Mouse (Mus musculus): Measurements from ENCODE around the gene Map3k12.

Map3k12 gene
- long read RNA-seq, experiment 1, full-length matches to known transcripts: 2 of 9 reads
- long read RNA-seq, experiment 1, partial matches to known transcripts: 2 of 9 reads
- long read RNA-seq, experiment 1, other reads (novel, unspliced or antisense): 5 of 9 reads
- long read RNA-seq, experiment 2, partial matches to known transcripts: 2 of 7 reads
- long read RNA-seq, experiment 2, other reads (novel, unspliced or antisense): 5 of 7 reads

DNA sequence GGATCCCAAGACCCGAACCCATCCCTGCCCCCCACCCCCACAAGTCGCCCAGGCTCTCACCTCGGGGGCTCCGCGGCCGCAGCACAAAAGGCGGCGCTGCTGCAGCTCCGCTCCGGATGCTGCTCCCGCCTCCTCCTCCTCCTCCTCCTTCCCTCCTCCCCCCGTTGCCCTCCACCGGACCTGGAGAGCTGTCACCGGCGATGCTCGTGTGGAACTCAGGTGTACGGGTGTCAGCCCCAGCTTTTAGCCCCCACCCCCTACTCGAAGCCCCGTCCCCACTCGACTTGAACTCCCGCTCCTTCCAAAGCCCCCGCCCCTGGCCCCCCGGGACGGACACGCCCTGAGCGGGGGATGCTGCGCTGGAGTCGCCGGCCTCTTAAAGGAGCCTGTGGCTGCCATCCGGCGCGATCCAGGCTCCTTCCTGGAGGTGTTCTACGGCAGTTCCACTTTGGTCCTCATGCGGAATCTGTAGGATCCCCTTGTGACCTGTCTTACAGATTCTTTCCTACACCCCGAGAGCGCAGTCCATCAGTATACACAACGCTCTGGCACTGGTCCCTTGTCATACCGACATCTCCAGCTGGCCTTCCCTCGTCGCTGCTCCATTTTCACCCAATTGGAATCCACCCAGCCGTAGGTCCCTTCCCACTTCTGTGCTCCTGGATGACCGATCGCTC, at the start of gene Map3k12:
Map3k12 (minus strand) TSS at position 337 of the 677 bp plus-strand sequence.
- intact Hi-C loops (cut with DNase I): loop anchor here (5.0 kb wide), 1 partner anchor 45 kb away; the partner anchor contains the start of gene Pcbp2

DNA sequence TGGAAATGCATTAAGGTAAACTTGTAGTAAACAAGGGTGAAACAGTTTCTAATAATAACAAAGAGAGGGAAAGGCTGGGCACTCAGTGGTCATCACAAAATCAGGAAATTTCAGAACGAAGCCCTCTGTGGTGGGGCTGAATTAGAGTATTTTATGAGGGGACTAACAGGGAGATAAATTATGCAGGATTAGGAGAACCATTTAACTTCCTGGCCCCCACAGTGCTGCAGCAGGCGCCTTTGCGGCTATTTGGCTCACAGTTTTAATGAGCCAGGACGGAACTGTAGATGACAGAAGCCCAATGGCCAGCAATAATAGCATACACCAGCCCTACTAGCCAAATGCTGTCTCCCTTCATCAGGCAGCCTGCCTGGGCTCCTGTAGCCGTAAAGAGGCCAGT, 46.8 kb upstream of the Map3k12 start:
- intact Hi-C loops (cut with DNase I): no loop called here

DNA sequence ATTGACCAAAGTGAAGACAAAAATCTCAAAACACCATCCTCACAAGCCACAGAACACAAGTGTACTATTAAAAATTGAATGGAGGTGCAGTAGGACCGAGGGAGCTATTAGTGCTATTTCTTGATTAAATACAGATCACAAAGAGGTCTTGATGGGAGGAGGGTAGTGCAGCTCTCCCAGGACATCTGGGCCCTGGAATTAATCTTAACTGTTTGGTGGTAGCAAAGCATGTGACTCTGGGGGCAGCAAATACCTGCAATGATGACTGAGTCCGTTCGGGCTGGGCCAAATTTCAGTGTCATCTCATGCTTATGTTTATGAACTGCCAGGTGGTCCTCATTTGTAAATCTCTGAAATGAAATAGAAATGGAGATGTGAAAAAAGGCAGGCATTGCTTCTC, 46.2 kb upstream of the Map3k12 start:
- intact Hi-C loops (cut with DNase I): no loop called here

DNA sequence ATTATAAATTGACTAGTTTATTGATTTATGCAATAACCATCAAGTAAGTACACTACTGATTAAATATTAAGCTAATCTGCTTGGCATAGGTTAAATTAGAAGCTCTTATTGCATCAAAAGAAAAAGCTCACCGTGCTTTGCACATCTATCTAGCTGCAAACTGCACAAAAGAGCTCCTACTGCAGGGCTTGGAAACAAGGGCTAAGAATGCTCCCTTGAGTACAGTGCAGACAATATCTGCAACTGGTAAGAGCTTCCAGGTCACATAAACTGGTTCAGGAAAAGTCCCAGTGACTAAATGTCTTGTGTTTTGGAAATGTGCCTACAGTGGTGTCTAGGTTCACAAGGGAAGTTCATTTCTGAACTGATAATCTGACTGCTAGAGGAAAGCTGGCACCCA, 45.6 kb upstream of the Map3k12 start:
- intact Hi-C loops (cut with DNase I): no loop called here

DNA sequence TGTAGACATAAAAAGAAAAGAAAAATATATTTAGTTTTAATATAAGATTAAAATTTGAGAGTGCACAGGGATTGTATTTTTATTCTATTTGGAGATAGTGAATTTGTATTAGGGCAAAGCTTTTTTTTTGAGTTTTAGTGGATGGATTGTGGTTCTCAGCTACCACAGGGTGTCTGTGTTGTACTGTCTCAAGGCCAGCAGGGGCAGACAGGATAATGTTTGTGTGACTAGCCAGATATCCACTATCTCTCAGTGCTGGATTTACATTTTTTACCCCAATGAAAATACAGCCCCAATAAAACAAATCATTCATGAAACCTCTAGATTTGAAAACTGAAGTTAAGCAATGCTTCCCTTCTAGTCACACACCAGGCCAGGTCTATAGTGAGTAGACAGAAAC, 40.7 kb upstream of the Map3k12 start:
- intact Hi-C loops (cut with DNase I): loop anchor here (10.0 kb wide), 1 partner anchor 107 kb away; no protein-coding TSS in a partner anchor

DNA sequence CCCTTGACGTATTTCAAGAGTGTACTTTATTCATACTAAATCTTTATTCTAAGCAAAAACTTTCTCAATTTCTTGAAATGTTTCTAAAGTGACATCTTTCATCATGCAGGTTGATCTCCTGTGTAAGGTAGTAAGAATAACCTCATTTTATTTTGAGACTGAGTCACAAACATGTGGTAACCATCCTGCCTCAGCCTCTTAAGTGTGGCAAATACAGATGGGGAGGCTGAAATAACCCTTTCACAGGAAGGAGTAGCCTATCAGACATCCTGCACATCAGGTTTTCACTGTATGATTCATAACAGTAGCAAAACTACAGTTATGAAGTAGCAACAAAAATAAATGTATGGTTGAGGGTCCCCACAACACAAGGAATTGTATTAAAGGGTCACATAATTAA, 38.7 kb upstream of the Map3k12 start:
- intact Hi-C loops (cut with DNase I): loop anchor here (10.0 kb wide), 1 partner anchor 109 kb away; no protein-coding TSS in a partner anchor

DNA sequence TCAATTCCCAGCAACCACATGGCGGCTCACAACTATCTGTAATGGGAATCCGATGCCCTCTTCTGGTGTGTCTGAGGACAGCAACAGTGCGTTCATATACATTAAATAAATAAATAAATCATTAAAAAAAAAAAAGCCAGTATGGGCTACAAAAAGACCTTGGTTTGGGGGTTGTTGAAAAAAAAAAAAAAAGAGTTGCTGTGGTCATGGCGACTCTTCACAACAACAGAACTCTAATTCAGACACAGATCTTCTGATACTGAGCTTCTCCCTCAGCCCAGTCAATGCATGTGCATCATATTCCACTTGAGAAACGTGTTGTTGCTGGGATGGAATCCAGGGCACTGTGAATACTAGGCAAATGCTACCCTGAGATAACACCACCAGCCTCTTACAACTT, 35.7 kb upstream of the Map3k12 start:
- intact Hi-C loops (cut with DNase I): loop anchor here (10.0 kb wide), 1 partner anchor 112 kb away; no protein-coding TSS in a partner anchor

DNA sequence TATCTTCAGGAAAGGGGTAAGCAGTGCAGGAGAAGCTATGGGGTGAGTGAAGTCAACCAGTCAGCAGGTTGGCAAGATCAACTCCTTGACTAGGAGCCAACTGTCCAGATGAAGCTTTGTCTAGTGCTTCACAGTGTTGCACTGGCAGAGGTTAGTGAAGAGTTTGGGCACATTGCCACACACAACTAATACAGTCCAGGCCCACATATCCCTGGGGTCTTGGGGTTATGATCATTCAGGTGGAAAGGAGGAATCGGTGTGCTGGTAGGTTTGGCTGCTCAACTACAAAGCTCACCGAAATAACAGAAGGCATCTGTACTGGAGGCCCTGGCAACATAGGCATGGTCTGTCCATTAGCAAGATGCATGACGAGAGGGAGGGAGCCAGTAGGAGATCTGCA, 30.6 kb upstream of the Map3k12 start:
- intact Hi-C loops (cut with DNase I): no loop called here

DNA sequence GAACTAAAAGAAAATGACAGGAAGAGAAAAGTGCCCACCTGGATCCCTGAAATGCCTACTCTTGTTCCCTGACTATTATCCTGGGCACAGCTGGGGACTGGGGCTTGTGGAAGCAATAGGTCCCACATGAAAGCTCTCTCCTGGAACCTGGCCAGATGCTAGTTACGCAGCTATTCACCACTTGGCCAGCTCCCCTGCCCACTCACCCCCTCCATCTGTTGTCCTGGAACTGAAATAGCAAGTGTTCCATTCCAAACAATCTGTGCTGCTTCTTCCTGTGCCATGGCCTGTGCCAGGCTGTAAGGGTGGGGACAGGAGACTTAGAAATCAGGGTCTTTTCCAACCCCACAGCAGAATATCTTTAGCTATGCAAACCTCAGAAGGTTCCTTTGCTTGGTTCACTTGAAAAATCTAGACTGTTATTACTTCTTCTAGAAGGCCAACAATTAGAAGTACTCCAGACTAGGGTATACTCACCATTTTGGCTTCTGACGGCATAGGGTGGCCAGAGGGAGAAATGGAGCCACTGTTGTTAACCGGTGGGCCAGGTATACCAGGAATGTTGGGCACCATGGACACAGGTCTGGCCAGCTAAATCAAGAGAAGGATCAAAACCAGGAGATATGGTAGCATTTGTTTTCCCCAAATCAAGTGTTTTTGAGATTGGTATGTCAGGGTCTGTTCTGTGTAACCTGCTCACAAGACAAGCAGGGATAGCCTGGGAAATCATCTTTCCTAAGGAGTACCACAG, 30.0 kb upstream of the Map3k12 start:
- intact Hi-C loops (cut with DNase I): no loop called here

DNA sequence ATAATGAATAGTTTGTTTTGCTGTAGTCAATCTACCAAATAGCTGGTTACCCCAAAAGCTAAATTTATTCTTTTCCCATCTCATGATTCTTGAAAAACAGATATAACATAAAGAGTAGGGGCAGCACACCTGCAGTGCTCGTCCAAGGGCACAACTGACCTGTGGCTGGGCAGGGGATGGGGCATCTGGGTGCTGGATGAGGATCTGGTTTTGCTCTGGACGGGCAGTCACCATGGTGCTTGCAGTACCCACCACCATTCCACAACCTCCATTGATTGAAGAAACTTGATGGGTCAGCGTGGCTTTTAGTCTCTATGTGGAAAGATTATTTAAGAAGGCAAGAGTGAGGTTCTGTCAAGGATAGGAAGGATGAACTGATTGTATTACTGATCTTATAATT, 29.4 kb upstream of the Map3k12 start:
- intact Hi-C loops (cut with DNase I): no loop called here

DNA sequence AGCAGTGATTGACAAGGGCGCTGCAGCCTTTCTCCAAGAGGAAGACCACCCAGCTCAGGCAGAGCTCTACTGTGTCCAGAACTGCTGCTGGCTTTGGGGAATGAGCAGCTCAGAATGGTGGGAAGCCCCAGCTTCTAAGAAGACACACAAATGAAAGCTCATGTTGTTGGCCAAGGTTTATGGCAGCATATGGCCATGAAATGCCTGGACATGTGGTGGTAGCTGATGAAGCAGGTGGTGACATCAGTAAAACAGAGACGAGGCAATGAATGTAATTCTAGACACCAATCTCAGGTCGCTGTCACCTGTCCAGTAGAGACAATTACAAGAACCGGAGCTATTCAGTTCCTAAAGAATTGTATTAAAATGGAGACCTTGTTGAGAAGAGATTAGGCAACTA, 27.9 kb upstream of the Map3k12 start:
- intact Hi-C loops (cut with DNase I): no loop called here

DNA sequence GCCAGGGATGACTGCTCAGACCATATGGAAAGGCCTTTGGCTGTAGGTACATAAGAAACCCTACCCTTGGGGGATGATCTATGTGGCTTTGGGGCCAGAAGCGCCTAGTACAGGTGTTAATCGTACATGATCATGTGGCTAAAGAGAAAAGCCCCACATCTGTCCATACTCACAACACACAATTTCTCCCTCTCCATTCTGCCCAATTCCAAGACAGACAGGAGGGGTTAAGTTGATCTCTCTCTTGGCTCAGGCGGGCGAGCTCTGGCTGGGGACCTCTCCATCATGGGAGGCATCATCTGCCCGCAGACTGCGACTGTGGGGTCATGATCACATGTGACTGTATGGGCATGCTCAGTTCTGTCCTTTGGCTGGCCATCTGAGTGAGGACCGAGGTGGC, 17.1 kb upstream of the Map3k12 start:
- intact Hi-C loops (cut with DNase I): no loop called here

DNA sequence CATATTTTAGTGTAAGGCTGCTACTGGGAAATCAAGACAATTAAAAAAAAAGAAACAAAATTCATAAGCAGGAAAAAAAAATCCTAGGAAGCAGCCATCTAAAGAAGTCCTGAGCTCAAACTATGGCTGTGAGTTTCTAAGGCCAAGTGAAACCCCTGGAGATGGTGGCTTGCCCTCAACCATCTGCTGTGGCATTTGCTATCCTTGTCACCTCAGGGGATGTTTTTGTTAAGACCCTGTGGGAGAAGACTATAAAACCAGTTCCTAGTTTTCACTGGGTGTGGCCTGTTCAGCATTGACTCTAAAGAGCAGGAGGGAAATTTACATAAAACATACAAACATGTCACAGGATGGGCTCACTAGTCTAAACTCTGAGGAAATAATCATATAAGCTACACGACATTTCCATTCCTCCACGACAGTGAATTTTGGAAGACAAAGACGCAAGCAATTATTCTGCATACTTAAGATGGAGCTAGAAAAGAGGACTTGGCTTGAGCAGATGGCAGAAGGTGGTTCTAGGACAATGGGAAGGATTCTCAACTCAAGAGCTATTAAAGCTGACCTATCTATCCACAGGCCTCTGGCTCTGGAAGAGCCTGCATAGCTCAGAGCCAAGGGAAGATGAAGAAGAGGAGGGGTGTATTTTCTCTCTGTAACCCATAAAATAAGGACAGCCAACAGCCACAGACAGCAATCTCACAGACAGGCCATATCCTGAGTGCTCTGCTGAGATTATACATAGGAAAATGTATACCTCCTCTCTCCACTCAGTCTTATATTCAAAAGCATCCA, 15.4 kb upstream of the Map3k12 start:
- intact Hi-C loops (cut with DNase I): no loop called here

DNA sequence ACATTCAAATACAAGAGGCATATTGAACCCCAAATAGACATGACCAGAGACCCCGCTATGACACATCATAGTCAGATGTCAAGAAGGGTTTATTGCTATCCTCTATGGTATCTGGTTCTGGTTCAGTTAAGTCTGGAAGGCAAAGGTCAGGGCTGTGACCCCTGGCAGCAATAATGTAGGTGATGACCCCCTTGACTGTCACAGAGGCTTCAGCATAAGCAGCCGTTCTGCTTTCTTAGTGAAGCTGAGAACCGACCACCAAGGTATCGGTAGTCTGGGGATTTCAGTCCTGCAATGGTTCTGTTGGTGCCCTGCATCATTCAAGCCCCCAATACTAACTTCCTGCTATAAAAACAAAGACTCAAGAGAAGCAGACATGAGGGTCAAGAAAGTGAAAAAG, 14.7 kb upstream of the Map3k12 start:
- intact Hi-C loops (cut with DNase I): no loop called here

DNA sequence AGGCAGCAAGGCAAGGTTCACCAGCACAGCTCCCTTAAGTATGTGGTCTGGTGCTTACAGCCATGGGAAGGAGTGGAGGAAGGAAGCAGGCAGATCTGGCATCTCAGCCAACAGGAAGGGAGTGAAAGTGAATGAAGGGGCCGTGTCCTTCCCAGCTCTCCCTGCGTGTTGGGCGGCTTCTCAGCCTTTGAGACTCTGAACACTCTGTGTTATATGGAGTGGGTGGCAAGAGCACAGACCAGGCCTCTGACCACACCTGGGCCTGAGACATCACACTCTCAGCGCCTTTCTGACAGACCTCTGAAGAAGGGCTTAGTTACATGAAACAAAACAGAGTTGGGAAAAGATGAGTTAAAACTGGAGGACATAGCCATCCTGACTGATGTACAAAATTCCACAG, 13.7 kb upstream of the Map3k12 start:
- intact Hi-C loops (cut with DNase I): no loop called here

DNA sequence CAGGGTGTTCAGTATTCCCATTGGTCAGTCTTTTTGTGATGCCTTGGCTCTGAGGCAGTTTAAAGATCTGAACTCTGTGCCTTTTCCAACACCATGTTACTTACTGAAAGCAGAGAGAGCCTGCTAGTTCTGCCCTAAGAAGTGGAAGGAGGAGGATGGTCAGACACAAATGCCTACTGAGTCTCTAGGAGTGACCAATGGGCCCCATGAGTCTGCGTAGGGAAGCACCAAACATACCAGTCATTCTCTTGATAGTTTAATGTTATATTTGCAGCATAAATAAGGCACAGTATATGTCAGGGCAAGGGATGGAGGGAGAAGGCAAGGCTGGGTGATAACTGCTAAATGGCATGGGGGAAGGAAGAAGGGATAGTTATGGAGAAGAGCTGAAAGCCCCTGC, 11.5 kb upstream of the Map3k12 start:
- intact Hi-C loops (cut with DNase I): loop anchor here (5.0 kb wide), 1 partner anchor 66 kb away; no protein-coding TSS in a partner anchor

DNA sequence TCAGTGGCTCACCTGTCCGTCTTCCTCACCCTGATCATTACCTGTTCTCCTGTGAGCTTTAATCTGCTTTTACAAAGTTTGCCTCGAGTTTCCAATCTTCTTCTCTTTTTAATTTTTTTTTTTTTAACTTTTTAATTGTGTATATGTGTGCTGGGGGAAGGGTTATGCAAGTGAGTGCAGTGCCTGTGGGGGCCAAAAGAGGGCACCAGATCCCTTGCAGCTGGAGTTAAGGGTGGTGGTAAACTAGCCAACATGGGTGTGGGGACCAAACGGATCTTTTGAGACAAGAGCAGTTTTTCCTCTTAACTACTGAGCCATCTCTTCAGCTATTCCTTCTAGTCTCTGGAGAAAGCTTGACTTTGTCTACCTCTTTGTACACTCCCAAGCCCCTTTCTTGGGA, 11.1 kb upstream of the Map3k12 start:
- intact Hi-C loops (cut with DNase I): loop anchor here (5.0 kb wide), 1 partner anchor 66 kb away; no protein-coding TSS in a partner anchor

DNA sequence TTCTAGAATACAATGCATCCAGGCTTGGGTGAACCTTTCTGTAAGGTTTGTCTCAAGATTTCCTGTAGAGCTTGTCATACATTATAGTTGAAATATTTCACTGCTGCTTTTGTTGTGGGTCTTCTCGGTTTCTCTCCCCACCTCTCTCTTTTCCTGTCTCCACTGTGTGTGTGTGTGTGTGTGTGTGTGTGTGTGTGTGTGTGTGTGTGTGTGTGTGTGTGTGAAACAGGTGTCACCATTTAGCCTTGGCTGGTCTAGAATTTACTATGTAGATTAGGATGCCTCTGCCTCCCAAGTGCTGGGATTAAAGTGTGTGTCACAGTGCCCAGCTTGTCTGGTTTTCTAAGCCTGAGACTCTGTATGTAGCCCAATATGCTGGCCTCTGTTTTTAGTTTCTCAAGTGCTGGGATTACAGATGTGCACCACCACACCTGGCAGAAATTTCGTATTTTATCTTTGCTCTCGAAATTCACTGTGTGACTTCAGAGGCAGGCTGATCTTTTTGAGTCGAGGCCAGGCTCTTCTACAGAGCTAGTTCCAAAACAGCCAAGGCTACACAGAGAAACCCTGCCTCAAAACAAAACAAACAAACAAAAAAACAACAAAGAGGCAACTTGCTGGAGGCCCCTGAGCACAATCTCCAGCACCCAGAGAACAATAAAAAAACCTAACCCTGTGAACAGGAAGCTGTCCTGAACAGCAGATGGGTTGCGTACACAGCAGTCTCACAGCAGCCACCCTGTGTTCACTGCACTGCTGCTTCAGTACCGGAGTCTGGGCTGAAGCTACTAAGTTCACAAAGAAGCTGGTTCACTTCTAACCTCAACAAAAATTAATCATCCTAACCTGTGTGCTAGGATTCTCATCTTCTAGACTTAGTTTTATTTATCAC, 9.5 kb upstream of the Map3k12 start:
- intact Hi-C loops (cut with DNase I): loop anchor here (5.0 kb wide), 1 partner anchor 64 kb away; no protein-coding TSS in a partner anchor

DNA sequence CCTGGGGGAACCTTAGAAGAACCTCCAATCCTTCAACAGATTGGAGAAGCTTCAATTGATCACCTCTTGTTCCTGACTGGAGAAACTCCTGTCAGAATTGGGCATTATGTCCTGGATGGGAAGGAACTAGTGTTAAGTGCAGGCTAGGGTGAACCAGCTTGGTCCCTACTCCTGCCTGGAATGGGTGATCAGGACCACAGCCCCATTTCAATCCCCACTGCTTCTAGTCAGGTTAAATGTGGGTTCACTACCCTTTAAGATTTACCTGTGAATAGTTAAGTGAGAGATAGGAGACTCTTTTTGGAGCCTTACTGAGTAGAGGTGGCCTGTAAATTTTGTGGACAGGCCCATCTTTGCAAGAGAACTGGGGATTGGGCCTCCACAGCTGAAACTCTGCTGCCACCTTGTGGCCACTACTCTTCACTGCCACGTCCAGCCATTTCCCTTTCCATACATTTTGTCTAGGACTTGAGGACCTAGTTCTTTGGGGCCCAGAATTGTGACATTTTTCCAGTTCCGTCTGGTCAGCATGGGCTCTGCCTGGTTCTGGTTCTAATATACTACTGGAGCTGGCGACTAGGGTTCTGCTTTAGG, 8.1 kb upstream of the Map3k12 start, which contains the start of gene Npff:
Npff (minus strand) TSS at position 51 of the 594 bp plus-strand sequence.
- intact Hi-C loops (cut with DNase I): loop anchor here (5.0 kb wide), 1 partner anchor 63 kb away; no protein-coding TSS in a partner anchor

DNA sequence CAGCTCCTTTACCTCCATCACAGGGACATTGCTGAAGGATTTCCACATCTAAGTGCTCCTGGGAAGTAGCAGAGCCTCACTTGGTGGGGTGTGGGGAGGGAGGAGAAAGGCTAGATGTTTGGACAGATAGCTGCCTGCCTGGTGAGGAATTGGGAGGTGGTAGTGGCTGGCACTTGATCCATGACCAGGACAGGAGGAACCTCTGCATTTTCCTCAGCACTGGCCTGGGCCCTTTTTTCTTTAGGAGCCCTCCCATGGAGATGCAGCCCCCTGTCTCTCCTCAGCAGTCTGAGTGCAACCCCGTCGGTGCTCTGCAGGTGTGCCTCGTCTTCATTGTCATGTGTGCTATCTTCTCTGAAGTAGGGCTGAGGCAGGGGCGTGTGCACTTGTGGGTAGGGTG, 4.6 kb upstream of the Map3k12 start:
- intact Hi-C loops (cut with DNase I): no loop called here

Measured in adrenal gland (tissue).